Mouse (Mus musculus): ENCODE measurements around the gene Olfr324.
A peak's percentile ranks its signal among the peaks of the same experiment; 100 is the strongest.

The Olfr324 gene

DNA sequence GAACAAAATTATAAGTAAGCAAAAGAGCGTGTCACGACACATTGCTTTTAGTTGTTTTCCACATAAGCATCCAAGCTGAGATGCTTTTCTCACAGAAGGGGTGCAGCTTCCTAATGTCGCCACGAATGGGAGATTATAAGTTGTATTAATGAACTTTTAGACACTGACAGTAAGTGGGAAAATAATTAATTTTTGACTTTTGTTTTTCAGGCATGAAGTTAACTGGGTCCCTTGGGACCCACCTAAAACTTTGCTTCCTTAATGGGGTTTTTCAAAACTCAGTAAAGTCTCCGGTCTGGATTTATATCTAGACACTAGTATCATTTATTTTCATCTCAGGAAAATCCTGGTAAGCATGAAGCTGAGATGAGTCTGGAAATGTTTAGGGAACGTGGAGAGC is at the start of gene Olfr324:
Olfr324 (plus strand) TSS at position 301 of the 400 bp plus-strand sequence.
- no peak for DNase-seq

DNA sequence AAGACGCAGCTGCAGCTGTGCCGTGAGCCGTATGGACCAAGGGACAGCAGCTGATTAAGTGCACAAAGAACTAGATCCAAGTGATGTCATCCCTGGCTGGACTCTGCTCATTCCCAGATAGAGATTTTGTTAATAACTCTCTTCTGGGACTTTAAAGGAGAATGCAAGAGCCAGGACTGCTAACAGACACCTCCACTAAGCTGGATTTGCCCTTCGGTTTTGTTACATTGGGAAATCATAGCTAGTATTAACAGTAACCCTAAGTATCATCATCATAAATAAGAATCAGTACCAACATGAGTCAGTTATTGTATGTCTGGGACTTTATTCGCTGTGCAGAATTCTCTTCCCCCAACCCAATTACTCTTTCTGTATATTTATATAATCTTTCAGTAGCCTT is 48.6 kb upstream of the Olfr324 start, which contains the start of gene Olfr329-ps:
Olfr329-ps (minus strand) TSS at position 101 of the 400 bp plus-strand sequence.
- DNase-seq: no peak

DNA sequence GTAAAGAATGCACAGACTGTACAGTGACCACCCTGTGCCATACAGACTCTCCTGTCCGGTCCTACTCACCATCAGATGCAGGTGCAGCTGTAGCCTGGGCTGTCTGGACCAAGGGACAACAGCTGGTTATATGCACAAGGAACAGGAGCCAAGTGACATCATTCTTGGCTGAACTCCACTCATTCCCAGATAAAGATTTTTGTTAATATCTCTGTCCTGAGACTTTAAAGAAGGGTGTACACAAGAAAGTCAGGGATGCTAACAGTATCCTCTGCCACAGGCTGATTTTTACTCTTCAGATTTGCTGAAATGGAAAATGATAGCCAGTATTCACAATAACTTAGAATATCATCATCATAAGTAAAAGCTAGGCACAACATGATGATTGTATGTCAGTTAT is 39.4 kb upstream of the Olfr324 start, which contains the start of gene Olfr328:
Olfr328 (minus strand) TSS at position 101 of the 400 bp plus-strand sequence.
- DNase-seq: no peak

DNA sequence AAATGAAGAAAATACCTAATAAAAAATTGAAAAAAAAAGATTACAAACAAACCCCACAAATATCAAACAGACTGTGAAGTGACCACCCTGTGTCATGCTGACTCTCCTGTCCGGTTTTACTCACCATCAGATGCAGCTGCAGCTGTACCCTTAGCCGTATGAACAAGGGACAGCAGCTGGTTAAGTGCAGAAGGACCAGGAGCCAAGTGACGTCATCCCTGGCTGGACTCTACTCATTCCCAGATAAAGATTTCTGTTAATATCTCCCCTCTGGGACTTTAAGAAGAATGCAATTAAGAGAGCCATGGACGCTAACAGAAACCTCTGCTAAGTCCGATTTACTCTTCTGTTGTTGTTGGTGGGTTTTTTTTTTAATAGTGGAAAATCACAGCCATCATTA is 24.5 kb upstream of the Olfr324 start, which contains the start of gene Olfr224:
Olfr224 (minus strand) TSS at position 149 of the 400 bp plus-strand sequence.
- DNase-seq: peak; percentile 36 to 43

DNA sequence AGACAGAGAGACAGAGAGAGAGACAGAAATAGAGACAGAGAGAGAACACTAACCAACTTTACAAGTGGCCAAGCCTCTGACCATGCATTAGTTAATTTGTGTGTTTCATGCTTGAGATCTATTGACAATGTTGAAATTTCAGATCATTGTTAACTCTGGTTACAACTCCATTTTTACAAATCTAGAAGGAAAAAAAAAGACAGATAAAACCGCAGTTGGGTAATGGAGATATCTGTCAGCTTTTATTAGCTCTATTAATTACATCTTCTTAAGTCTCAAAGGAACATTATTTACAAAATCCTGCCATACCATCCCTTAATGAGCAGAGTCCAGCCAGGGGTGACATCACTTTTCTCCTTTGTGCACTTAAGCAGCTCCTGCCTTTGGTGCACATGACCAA is 17.5 kb upstream of the Olfr324 start, which contains the start of gene Olfr325:
Olfr325 (plus strand) TSS at position 301 of the 400 bp plus-strand sequence.
- no peak for DNase-seq

DNA sequence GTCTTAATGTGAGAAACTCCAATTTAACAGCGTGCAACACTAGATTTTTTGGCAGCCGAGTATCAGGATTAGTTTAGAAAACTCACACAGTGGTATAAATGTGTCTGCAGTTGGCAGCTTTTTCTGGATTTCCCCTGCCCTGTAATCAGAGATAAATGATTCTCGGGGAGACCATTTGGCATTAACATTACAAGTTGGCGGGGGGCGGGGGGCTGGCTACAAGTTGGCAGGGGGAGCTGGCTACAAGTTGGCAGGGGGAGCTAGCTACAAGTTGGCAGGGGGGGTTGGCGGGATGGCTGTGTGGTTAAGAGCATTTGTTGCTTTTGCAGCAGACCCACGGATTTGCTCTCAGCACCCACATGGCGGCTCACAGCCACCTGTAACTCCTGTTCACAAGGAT is 16.3 kb upstream of the Olfr324 start:
- no peak for DNase-seq

DNA sequence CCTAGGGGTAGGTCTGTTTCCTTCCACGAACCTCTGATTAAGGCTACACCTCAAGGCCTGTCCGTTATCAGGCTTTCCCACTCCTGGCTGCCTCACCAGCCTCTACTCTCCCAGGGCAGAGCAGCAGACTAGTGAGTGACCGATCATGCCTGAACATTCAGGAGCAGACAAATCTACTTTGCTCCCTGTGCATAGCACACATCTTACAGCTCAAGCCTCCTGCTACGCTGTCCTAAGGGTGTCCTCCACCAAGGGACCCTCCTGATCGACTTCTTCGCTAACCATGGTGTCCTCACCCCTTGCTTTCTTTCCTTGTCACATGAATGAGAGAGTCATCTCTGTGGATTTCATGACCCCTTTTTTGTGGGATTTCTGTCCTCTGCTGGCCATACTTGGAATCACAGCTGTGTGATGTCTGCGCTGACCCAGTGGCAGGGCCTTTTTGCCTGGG is 7.0 kb upstream of the Olfr324 start:
- peak; percentile 69 to 71 for DNase-seq

DNA sequence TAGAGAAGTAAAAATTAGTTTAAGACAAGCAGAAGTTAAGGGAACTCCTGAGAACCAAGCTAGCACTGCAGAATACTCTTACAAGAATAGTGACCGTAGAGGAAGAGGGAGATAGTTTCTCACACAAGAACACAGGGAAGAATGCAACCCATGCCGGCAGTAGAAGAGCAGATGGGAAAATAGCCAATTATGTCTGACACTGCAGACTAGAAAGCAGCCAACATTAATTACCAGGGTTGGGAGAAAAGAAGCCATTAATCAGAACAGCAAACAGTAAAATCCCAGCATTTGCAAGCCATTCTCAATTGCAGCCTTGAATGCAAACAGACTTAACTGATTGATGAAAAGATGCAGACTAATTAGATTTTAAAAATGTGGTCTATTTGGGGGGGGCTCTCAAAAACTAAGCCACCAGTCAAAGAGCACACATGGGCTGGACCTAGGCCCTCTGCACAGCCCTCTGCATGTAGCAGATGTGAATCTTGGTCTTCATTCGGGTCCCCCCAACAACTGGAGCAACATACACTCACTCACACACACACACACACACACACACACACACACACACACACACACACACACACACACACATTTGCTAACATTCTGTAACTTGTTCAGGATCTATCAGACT is 6.2 kb upstream of the Olfr324 start:
- no peak for DNase-seq

DNA sequence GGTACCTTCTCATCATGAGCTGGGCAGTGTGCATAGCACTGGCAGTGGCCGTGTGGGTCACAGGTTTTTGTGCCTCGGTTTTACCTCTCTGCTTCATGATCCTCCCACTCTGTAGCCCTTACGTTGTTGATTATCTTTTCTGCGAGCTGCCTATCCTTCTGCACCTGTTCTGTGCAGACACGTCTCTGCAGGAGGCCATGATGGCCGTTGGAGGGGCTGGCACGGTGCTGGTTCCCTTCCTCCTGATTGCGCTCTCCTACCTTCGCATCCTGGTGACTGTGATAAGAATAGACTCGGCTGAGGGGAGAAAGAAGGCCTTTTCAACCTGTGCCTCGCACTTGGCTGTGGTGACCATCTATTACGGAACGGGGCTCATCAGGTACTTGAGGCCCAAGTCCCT is 2.9 kb downstream of the Olfr324 start:
- DNase-seq: no peak

DNA sequence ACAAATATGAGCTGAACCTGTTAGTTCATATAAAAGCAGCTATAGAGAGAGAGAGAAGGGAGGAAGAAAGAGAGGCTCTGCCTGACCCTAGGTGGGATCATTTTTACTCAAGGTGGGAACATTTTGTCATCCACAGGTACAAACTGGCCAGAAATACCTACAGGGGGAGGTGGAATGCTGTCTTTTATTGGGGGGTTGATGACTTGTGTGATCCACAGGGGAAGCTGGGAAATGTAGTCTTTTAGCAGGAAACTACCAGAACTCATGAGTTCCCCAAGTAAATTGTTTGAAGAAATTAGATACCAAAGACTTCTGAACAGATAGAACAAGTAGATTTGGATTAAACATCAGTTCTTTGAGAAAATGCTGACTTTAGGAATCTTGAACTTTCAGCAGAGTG is 7.1 kb downstream of the Olfr324 start:
- DNase-seq: no peak

DNA sequence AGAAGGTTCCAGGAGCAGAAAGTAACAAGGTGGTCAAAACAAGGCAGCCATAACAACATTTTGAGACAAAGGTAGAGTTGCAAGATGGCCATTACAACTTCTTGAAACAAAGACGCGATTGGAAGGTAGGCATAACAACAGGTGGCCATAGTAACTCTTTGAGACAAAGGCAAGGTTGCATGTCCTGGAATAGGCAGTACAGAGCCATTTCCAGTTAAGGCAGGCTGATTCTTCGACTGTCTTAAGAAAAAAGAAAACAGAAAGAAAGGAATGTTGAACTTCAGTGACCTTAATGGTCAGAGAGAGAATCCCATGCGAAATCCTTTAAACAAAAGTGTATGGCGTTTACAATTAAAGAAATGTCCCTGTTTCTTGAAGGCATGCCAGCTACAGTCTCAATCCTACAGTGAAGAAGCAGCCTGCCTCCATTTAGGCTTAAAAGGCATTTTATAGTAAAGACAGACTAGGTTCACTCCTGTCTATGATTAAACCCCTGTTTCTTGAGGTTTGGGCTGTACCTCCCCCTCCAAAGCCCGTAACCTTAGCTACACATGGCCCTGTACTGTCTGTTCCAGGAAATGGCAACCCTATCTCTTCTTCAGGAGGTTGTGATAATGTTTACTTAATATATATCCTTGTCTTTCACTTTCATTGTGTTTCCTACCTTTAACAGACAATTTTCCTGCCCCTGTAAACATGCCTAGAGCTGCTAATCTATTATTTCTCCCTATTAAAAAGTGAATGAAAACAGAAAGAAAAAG is 8.1 kb downstream of the Olfr324 start:
- no peak for DNase-seq

DNA sequence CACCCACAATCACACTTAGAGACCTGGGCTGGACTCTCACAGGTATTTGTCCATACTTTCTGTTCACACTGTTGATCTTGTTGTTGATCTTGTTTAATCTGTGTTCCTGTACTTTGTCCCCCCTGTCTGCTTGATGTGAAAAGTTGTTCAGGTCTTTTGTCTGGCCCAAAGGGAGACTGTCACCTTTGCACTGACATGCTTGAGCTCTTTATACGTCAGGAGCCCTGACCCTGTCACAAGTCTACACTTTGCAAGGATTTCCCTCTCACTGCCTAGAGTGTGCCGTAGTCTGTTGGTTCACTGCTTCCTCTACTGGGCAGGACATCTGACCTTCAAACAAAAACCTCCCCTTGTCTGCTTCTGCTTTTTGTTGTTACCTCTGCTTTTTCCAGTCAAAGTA is 9.8 kb downstream of the Olfr324 start:
- no peak for DNase-seq

DNA sequence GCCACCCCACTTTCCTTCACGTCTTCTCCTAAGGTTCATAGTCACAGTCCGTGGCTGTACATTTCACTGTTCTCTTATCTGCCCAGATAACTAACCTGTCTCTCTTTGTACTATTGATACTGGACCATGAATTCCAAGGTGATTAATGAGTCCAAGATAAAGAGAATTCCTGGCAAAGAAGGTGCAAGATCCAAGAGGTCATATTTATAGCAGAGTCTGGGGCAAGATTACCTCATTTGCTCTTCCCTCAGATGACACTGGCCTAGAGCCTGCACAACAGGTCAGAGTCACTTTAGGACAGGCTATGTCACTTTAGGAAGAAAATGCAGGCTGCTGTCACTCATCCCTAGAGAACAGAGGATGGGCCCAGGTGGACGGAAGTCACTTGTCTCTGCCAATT is 10.3 kb downstream of the Olfr324 start:
- no peak for DNase-seq

DNA sequence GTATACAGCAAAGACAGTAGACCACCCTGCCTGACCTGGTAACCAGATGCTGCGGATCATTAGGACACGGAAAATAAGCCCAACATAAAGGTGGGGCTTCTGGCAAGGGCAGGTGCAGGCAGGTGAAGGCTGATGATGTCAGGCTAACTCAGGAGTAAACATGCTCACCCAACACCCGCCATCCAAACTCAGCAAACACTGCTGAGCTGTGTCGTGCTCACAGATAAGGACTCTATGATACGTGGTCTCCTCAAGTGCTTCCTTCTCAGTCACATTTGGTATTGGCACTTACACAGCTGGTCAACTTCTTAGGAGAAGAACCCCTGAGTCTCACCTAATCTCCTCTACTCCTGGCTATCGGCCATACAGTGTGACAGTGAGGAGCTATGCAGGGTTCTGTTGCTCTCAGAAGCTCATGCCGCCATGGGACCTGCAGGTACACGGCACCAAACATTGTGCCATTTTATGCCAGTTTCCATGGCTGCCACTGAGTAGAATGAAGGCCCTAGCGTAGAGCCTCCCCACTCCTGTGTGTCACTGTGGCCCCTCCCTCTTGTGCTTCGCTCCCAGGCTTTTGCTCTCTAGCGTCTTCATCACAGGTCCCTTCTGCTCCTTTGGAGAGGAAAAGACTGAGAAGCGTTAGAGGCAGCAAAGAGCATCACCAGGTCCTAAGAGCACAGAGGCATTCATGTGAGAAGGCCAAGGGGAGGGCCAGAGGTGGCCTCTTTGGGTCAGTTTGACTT is 11.4 kb downstream of the Olfr324 start:
- DNase-seq: no peak

DNA sequence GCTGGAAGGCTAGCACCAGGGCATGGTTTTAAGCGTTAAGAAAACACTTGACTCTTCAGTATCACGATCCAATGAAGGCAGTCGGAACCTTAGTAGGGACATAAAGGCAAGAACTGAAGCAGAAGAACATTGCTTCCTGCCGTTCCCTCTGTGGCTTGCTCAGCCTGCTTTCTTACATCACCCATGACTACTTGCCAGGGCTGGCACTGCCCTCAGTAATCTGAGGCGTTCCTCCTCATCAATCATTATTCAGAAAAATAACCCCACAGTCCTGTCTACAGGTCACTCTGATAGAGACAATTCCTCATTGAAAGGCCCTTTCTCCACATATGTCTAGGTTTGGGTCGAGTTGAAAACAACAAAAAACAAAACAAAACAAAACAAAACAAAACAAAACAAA is 12.1 kb downstream of the Olfr324 start:
- DNase-seq: no peak

DNA sequence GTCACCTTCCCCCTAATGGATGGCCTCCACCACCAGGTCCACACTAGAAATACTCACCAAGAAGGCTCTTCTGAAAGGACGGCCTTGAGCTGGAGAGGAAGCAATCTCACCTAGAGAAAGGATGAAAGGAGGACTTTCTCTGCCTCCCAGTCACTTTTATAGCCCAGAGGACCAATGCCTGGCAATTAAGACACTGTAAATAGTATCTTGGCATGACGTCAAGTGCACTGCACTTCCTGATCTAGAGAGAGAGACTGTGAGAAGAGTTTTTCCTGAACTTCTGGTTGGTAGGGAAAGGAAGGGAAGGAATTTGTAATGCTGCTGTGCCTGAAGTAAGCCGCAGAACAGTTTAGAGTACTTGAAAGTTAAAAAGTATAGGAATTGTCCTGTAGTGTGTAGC is 18.4 kb downstream of the Olfr324 start:
- DNase-seq: no peak

DNA sequence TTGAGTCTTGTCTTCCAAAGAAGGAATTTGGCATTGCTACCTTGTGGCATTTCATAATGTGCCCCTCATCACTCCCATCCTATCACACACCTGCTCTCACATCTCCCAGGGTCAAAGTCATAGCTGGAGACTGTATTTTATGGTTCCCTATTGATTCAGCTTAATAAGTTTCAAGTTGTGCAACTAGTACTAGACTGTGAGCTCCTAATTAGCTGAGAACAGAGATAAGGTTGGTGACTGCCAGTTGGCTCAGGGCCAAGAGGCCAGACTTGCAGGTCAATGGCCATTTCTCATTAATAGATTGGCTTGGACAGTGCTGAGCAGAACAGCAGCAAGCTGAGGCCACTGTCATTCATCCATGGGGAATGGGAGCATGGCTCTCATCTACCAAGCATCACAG is 19.6 kb downstream of the Olfr324 start:
- peak; percentile 7 to 16 for DNase-seq

DNA sequence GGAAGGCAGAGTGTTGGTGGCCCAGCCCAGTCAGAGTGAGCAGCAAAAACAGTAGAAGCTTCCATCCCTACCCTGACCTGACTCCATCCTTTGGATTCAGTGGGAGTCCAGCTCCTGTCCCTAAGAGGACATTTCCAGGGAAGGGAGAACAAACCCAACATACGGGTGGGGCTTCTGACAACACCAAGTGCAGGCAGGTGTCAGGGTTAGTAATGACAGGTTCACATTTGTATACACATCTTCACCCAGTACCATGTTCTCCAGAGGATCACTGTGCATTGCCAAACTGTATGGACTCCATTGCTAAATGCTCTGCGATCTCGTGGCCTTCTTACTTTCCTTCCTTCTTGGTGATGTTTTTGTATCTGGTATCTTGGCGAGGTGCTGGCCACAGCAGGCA is 21.1 kb downstream of the Olfr324 start, which contains the start of gene 2210407C18Rik:
2210407C18Rik (minus strand) TSS at position 101 of the 400 bp plus-strand sequence.
- no peak for DNase-seq

DNA sequence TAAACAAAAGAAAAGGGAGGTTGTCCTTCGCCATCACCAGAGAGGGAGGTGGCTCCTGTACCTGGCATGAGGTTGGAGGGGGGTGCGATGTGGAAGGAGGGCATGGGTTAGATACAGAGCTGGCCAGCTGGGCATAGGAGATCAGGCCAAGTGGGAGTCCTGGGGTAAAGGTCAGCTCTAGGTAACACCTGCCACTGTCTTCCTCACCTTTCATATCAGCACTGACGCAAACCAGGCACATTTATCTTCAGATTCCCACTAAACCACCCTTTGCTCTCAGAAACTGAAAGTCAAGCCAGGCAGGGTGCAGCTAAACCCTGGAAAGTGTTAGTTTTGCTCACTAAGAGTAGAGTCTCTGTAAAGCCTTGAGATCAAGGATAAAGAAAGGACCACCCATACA is 23.5 kb downstream of the Olfr324 start:
- no peak for DNase-seq

DNA sequence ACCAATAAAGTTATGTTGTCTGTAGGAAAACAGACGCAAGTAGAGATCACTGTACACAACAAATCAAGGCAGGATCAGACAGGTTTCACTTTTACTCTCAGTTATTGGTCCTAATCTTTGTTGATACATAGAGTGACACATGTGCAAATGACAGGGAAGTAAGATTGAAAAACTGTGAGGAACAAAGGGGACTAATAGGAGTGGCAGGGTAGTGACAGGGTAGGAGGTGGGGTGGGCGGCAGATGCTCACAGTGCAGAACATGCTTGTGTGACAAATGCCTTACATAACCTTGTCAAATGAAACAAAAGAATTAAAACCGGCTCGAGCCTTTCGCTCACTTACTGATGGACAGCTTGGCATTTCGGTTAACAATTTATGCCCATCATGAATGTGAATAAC is 23.9 kb downstream of the Olfr324 start:
- DNase-seq: no peak

DNA sequence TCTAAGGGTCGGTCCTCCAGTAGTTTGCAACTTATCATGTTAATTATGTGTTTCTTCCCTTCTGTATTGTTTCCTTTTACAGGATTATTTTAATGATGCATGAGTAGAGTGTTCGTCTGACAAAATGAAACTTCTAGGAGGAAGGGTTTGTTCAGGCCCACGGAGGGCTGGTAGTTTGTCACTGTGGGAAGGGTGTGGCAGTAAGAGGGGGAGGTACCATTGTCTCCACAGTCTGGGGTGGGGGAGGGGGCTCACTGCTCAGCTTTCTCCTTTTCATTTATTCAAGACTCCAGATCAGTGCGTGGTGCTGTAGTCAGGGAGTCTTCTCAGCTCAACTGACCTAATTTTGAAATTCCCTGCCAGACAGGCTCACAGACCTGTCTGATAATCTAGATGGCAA is 31.2 kb downstream of the Olfr324 start:
- DNase-seq: no peak

DNA sequence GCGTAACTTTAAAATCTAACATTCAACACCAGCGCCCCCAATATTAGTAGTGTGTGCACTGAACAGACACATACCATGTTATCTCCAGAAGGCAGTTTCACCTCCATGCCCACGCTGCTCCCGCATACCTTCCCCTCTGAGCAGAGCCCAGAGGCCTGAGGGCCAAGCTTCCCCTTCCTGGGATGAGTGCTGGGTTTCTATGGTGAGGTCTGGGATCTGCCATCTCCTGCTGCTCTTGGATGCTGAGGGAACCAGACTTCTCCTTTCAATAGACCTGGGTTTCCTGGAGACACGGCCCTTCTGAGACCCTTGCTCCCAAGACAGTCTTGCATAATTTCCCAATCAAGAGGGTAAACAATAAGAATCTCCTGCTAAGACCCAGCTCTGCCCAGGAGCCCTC is 35.5 kb downstream of the Olfr324 start, which contains the start of gene Olfr323:
Olfr323 (minus strand) TSS at position 101 of the 400 bp plus-strand sequence.
- DNase-seq: no peak

DNA sequence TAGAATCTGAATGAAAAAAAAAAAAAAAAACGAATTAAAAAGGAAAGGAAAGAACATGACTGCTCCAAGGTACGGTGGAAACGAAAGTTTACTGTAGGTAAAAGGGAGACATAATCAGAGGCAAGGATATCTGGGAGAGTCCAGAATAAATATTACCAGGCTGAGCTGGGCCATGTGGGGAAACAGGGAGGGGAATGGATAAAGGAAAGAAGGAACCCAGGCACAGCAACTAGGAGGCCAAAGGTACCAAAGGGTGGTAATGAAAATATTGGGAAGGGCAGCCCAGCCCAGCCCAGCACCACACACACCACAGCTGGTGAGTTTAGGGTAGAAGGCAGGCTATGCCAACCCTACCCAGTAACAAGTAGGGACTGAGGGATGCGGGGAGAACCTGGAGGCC is 40.0 kb downstream of the Olfr324 start:
- no peak for DNase-seq

Data from kidney, postnatal 4 days (tissue).